Mouse (Mus musculus) C2C12 (cell line): Measurements from ENCODE around the gene Car14. TPM values are rescaled to one million over a fixed set of nuclear protein-coding genes. Genes with fewer than 3 reads are reported as not detected.
A peak's percentile ranks its signal among the peaks of the same experiment; 100 is the strongest.

Experiments used
- H3K27me3 ChIP-seq: one replicate; pipeline ENCODE4 v1.6.1; 2011; ENCODE audit not compliant: control insufficient read depth, insufficient read depth, insufficient read length
- H3K36me3 ChIP-seq: one replicate; pipeline ENCODE4 v1.6.1; 2011; ENCODE audit not compliant: control insufficient read depth, insufficient read depth
- H3K4me3 ChIP-seq: one replicate; pipeline ENCODE4 v1.5.1; 2011; ENCODE audit warnings: mild to moderate bottlenecking, control low read depth; ENCODE audit not compliant: poor library complexity, insufficient read depth, severe bottlenecking
- H3K79me2 ChIP-seq: one replicate; pipeline ENCODE4 v1.6.1; 2011; ENCODE audit not compliant: control insufficient read depth, insufficient read depth
- H3K79me3 ChIP-seq: one replicate; pipeline ENCODE4 v1.6.1; 2011; ENCODE audit warnings: low read depth, control low read depth
- H3ac ChIP-seq: one replicate; pipeline ENCODE3; 2011; ENCODE audit warnings: low read depth; ENCODE audit not compliant: control insufficient read depth, insufficient read length
- CEBPB ChIP-seq: IDR thresholded peaks from one replicate; pipeline ENCODE4 v1.6.1; 2011; ENCODE audit warnings: low read depth, mild to moderate bottlenecking, control low read depth, moderate library complexity
- CTCF ChIP-seq: IDR thresholded peaks from one replicate; pipeline ENCODE4 v1.5.1; 2011; ENCODE audit not compliant: control insufficient read depth, insufficient read depth, insufficient read length
- FOSL1 ChIP-seq: IDR thresholded peaks from one replicate; pipeline ENCODE4 v1.8.0; 2011; ENCODE audit warnings: mild to moderate bottlenecking, low read length; ENCODE audit not compliant: poor library complexity, insufficient read depth, severe bottlenecking
- MAX ChIP-seq: IDR thresholded peaks from one replicate; pipeline ENCODE4 v1.6.1; 2011; ENCODE audit warnings: mild to moderate bottlenecking, control low read depth
- MYOD1 ChIP-seq: IDR thresholded peaks from one replicate; pipeline ENCODE4 v1.6.1; 2011; ENCODE audit warnings: low read depth; ENCODE audit not compliant: control insufficient read depth, insufficient read length
- MYOG ChIP-seq: IDR thresholded peaks from one replicate; pipeline ENCODE4 v1.6.1; 2011; ENCODE audit not compliant: control insufficient read depth, insufficient read length; ENCODE audit errors: extremely low read depth
- USF1 ChIP-seq: IDR thresholded peaks from one replicate; pipeline ENCODE4 v1.6.1; 2011; ENCODE audit warnings: low read depth, mild to moderate bottlenecking, control low read depth, moderate library complexity
- polyA plus RNA-seq: library from polyadenylated mRNA; unstranded; fragments of >200 nt; fragmentation: generic; extraction: Trizol; gene quantifications from one replicate; pipeline ENCODE4 v1.2.1, GENCODE M21; 2012; ENCODE audit warnings: missing spikeins

The Car14 gene
- polyA plus RNA-seq, 1 experiment, result not detected

DNA sequence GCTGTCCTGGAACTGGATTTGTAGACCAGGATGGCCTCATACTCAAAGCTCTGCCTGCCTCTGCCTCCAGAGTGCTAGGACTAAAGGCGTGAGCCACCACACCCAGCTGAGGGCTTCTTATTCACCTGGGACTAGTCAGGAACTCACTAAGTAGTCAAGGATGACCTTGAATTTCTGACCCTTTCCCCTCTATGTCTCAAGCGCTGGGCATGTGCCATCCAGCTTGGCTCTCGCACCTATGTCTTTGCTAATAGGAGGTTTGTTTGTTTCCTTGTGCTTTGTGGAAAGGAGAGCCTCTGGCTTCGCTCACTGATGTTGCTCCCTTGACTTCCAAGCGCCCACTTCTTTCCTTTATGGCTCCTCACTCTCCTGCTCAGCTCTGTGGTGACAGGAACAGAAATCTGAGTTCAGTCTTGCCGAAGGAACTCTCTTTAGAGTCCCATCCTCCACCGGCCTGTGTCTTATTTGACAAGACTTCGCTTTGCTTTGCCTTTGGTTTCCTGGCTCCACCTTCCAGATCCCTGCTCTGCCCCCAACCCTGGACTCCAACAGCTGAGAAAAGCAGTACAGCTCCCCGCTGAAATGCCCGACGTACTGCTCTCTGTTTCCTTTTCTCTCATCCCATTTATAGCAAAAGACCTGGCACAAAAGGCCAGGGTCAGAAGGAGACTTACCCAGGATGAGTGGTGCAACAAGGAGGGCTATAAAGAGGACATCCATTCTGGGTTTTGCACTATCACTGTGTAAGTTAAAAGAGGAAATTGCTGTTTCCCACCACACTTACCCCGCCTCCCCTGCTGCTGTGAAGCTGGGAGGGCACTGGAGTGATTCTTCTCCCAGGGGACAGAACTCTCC lies 13.1 kb downstream of the Car14 start, which contains the start of gene BC028528:
Gene BC028528 (minus strand): TSS at position 795 of the 855 bp plus-strand sequence.
- Histone ChIP-seq H3ac (peak within 1 kb of the TSS; percentile 43), H3K79me3 (peaks cover 15% of the 10 kb centered on the region), H3K4me3 (peak within 1 kb of the TSS; percentile 12), H3K79me2 (peaks cover 22% of the 10 kb centered on the region), H3K36me3 (no peaks in the 10 kb centered on the region), H3K27me3 (no peaks in the 10 kb centered on the region)
- no peak for TF ChIP-seq CTCF
- TF ChIP-seq MAX, result no peak

DNA sequence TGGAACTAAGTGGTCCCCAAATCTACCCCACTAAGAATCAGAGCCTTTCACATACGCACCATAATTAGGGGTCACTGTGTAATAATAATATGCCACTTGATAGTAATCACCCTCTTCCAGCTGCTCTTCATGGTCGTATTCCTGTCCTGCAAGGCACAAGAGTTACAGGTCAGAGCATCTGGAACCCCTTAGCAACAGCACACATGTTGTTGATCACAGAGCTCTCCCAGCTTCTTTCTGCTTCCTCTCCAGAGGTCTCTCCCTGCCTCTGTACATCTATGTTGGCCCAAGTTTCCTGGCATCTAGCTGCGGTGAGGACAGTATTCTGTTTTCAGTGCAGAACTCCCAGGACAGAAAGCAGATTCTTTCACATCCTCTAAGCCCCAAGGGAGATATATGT lies 14.8 kb downstream of the Car14 start:
- no peak overlapping the region for H3K4me3 ChIP-seq
- peaks cover 8% of the 10 kb centered on the region for H3K79me2 ChIP-seq
- no peak for TF ChIP-seq CTCF
- H3K79me3 ChIP-seq, result peaks cover 6% of the 10 kb centered on the region
- H3K36me3 ChIP-seq, result no peaks in the 10 kb centered on the region
- H3ac ChIP-seq, result no peak overlapping the region
- no peaks in the 10 kb centered on the region for H3K27me3 ChIP-seq

DNA sequence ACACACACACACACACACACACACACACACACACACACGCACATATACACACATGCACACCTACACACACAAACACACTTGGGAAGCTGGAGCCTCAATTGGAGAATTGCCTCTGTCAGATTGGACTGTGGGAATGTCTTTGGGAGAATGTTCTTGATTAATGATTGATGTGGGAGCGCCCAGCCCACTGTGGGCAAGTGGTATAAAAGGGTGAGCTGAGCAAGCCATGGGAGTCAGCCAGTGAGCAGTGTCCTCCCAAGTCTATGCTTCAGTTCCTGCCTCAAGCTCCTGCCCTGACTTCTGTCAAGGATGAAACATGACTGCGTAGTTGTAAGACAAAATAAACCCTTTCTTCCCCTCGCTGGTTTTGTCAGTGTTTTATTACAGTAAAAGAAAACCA lies 16.9 kb downstream of the Car14 start:
- no peaks in the 10 kb centered on the region for H3K27me3 ChIP-seq
- no peak overlapping the region for H3ac ChIP-seq
- no peak for TF ChIP-seq CTCF
- no peak for TF ChIP-seq MYOG
- no peak for TF ChIP-seq MAX
- TF ChIP-seq FOSL1, result no peak
- no peak for TF ChIP-seq USF1
- TF ChIP-seq CEBPB, result no peak
- no peak for TF ChIP-seq MYOD1
- no peaks in the 10 kb centered on the region for H3K36me3 ChIP-seq
- H3K4me3 ChIP-seq, result no peak overlapping the region
- no peaks in the 10 kb centered on the region for H3K79me2 ChIP-seq
- no peaks in the 10 kb centered on the region for H3K79me3 ChIP-seq

DNA sequence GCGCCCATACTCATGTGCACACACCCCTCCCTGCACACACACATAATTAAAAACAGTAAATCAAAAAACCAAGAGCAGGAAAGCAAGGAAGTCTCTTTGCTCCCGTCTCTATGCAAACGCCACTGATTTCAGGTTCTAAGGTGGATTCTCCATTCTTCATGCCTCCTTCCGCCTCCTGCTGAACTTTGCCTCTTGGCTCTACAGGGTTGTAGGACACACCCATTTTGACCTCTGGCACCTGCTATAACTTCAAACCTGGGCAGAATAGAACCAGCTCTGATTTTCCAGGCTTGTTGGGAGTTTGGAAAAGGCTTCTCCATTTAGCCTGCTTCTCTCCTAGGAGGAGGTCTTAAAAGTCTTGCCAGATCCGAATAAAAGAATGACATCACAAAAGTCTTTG lies 20.1 kb downstream of the Car14 start:
- H3K36me3 ChIP-seq, result no peaks in the 10 kb centered on the region
- no peaks in the 10 kb centered on the region for H3K27me3 ChIP-seq
- H3K79me3 ChIP-seq, result no peaks in the 10 kb centered on the region
- no peak overlapping the region for H3ac ChIP-seq
- H3K79me2 ChIP-seq, result no peaks in the 10 kb centered on the region
- H3K4me3 ChIP-seq, result no peak overlapping the region
- TF ChIP-seq CEBPB, result no peak
- TF ChIP-seq USF1, result no peak
- TF ChIP-seq MYOG, result no peak
- TF ChIP-seq MAX, result no peak
- no peak for TF ChIP-seq FOSL1

DNA sequence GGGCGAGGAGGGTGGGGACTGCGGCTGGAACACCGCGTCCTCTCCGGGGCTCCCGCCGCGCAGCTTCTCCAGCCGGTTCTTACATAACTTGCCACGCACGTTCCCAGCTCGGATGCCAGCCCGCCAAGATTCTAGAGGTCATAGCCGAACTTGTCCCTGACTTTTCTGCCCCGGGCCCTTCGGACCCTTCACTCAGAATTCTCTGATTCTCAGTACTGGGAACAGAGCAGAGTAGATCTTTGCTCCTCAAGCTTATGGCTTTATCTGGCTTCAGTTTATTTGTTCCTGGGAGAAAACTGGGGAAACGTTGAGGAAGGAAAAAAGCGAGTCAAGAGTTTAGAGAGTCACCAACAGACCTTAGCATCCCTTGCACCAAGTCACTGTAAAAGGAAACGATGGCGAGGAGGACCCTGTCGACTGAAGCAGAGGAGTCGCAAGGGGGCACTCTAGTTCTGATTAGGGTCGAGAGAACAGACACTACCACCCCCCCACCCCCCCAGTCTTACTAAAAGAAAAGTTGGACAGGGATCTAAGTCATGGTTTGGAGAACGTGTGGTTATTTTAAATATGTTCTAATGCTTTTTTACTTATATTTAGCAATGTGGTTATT lies 21.6 kb downstream of the Car14 start:
- Histone ChIP-seq H3K27me3 (no peaks in the 10 kb centered on the region), H3K79me2 (no peaks in the 10 kb centered on the region), H3K36me3 (no peaks in the 10 kb centered on the region), H3ac (peak overlapping the region; percentile 82), H3K79me3 (no peaks in the 10 kb centered on the region), H3K4me3 (peak overlapping the region; percentile 41)
- peak; percentile 28 for TF ChIP-seq CTCF
- no peak for TF ChIP-seq CEBPB
- no peak for TF ChIP-seq MAX
- TF ChIP-seq FOSL1, result no peak
- TF ChIP-seq MYOG, result no peak
